Mouse (Mus musculus): ENCODE measurements at regions not wholly inside any gene's neighbourhood (a gene's known extent, or its start where the extent isn't known, plus 50 kb on each side); places are given as distances from the start of the nearest gene placed in this dataset.
A peak's percentile ranks its signal among the peaks of the same experiment; 100 is the strongest.

DNA sequence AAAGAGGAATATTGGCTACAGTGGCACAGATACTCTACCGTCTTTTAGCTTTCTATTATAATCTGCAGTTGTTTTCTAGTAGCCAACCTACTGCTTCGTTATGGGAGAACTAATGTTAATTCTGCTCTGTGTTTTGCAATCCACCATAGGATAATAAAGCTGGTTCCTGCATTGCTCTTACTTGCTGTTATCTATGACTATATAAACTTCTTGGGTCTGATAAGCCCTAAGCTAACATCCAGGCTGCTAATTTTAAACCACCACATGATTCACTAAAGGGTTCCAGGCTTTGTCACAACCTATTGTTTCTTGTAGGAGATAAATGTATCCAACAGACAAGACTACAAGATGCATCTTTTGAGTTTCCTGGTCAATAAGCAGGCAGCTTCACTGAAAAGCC is 173.5 kb upstream of the Aga start:
- no peak for DNase-seq (ENCODE audit: inconsistent ontology term)

DNA sequence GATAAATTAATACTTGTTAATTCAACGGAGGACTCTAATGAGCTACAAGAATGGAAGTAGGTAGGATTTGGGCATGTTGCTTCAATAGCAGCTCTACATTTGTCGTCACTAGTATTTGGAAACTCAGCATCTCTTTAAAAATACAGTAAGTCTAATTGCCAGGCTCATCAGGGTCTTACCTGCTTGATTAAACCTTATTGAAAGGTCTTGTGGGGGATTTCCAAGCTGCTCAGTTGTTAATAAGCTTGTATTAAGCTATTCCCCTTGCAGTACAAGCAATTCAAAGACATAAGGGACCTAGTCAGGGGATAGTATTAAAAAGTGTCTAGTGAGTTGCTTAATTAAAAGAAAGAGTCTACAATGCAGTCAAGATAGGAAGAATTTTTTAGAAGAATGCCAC is 142.9 kb upstream of the Aga start:
- no peak for DNase-seq (ENCODE audit: inconsistent ontology term)

DNA sequence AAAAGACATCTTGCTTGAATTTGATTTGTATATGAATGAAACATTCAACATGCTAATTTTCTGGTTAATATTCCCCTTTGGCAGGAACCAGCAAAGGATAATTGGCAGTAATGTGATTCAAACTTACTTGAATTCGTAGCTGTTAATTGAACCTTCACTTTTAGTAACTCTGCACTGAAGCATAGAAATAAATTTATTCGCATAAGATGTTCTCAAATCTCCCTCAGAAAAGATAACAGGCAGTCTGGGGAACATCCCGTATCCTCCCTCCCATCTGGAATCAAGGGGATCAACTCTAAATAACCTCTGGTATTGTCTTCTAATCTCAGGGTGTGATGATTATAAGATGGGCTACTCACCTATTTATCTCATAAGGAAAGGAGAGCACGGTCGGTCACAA is 138.1 kb upstream of the Aga start:
- no peak for DNase-seq (ENCODE audit: inconsistent ontology term)

DNA sequence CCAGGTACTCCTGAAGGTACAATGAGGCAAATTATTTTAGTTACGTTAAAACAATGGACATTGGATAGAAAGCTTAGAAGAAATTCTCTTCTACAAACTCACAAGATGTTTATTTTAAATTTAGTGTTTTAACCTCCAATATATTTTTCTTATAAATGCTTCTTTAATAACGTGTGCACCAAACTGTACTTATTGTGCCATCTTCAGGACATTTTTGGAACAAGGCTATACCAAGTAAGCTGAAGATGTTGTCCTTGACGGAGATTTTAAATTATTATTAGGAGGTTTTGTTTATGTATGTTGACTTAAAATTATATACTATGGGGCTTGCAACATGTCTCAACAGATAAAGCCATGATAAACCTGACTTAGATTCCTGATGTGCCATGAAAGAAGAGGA is 99.4 kb upstream of the Aga start:
- DNase-seq (ENCODE audit: inconsistent ontology term): no peak

DNA sequence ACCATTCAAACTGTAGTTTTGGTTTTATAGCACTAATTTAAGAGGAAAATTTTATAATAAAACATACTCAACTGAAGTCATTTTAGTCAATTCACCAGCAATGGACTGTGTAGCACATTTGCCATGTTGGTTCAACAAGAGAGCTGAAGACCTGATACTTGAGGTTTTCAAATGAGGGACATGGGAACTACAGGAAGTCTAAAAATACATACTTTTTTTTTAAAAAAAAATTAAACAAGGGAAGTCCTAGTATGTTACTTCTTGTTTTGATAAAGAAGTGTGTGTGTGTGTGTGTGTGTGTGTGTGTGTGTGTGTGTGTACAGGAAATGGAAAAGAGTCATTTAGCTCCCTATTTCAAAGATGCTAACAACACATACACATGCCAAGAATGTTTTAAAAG is 77.3 kb upstream of the Aga start:
- no peak for DNase-seq (ENCODE audit: inconsistent ontology term)

DNA sequence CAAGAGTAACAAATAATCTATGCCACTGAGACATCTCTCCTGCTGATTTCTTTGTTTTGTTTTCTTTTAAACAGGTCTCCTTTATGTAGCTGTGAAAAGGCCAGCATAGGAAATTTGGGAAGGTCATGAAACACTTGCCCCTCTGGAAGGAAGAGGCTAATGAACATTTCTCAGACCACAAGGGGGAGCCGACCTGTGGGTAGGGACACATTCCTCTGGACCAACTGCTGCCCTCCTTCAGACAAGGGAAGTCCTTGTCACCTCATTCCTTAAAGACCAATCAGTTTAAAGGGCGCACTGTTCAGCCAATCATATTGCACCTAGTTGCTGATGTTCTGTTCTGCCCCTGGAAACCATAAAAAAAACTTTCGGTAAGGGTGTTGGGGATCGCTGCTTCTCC is 75.8 kb upstream of the Aga start:
- no peak for DNase-seq (ENCODE audit: inconsistent ontology term)

DNA sequence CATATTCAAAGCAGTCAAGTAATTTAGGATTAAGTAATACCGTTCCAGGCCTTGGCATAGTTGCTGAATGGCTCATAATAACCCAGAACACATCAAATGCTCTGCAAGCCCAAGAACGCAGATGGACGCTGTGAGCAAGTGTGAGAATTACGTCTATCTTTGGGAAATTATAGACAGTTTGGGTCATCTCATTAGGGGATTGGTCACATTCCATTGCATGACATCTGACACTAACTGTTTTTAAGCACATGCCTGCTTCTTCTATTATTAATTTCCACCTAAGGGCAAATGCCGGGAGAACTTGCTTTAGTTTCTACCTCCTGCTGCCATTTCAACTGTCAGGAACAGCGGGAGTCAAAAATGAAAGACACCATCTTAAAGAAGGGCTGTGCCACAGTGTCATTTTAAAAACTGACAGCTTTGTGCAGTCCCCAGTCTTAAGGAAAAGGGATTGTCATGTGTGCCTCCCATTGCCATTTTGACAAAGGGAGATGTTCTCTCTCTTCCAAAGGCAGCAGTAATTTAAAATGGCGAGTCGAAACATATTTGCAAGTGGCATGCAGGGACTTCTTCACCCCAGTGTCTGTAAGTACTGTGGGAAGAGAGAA is 64.7 kb upstream of the Aga start:
- DNase-seq (ENCODE audit: inconsistent ontology term): peak; percentile 76
